Mouse (Mus musculus): ENCODE measurements around the gene Igsf10. TPM values are rescaled to one million over a fixed set of nuclear protein-coding genes. Genes with fewer than 3 reads are reported as not detected.

The Igsf10 gene
- total RNA-seq, 2 experiments from 2014 or later = 4.9 to 5.6 TPM

- no peak for DNase-seq (ENCODE audit: low spot score in 2 of 2)
Observed at GRCm38 (mm10) chr3:59293437-59294199, 50.6 kb downstream of the Igsf10 start.

DNA sequence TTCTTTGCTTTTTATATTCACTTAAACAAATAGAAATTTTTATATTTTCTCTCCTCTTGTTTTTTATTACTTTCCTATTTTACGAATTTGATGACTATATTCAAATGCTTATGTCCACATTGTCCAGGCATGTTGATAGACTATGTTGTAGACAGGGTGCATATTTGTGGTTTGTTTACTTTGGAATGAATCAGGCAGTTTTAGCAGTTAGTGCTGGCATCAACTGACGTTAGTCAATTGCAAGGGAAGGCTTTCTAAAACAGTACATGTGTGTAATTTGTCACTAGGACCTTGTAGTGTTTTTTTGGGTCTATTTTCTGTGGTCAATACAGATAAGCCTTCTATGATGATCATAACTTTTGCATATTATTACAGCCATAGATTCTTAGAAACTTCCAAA lies 53.6 kb downstream of the Igsf10 start:
- DNase-seq (ENCODE audit: low spot score in 2 of 2) = no peak

DNA sequence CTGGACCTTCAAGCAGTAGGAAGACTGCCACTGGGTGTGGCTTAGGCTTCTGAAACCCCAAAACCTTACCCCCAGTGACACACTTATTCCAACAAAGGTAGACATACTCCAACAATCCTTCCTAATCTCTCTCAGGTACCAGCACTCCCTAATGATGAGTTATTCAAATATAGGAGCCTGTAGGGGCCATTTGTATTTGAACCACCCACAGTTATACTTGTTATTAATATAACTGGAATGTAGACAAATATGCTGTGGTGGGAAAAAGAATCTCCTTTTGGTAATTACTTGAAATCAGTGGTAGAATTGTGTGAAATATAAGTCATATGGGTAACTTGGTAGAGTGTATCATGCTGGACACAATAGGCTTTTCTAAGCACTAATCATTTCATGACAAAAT lies 65.6 kb downstream of the Igsf10 start:
- no peak for DNase-seq (ENCODE audit: low spot score in 2 of 2)

DNA sequence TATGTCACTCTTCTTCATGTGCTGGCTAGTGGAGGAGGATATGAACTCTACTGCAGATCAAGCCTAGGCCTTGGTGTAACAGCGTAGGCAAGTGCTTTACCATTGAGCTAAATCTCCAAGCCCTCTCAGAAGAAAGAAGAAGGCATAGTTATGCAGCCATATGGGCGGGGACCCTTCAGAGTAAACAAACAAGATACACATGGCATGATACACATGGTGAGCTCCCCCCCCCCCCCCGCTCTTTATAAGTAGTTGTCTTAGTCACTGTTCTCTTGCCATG lies 66.0 kb downstream of the Igsf10 start:
- DNase-seq (ENCODE audit: low spot score in 2 of 2) = no peak

- no peak for DNase-seq (ENCODE audit: low spot score in 2 of 2)
Observed at GRCm38 (mm10) chr3:59277502-59278253, 66.5 kb downstream of the Igsf10 start.

GRCm38 (mm10) chr3:59270811-59271210 lies 73.4 kb downstream of the Igsf10 start:
- DNase-seq (ENCODE audit: low spot score in 2 of 2) = no peak

Other genes with a start within 250 kb of the Igsf10 start
- gene Gpr171, start 242.6 kb downstream of the Igsf10 start, total RNA-seq (2021) = not detected
- 1 to 10 TPM; 1.1 to 1.6 TPM for gene P2ry14, start 190.8 kb downstream of the Igsf10 start, total RNA-seq (2021)
- not detected for gene Gpr87, start 149.3 kb downstream of the Igsf10 start, total RNA-seq (2021)
- gene P2ry13, start 133.5 kb downstream of the Igsf10 start, total RNA-seq (2021) = 10 to 100 TPM in 1 of 2 experiments, 1 to 10 TPM in 1; 9.2 to 11.4 TPM
- gene P2ry12, start 81.5 kb downstream of the Igsf10 start, total RNA-seq (2021) = 10 to 100 TPM; 52.7 to 54.8 TPM

Data from layer of hippocampus, postnatal 10 days (tissue).